Mouse (Mus musculus) embryo, embryonic 9.5 days (tissue): ENCODE measurements around the gene Nampt.

Experiments used
- DNase-seq: peaks from one replicate; pipeline ENCODE4 v3.0.0-alpha.2; 2017; ENCODE audit errors: extremely low spot score

Gene Nampt

DNA sequence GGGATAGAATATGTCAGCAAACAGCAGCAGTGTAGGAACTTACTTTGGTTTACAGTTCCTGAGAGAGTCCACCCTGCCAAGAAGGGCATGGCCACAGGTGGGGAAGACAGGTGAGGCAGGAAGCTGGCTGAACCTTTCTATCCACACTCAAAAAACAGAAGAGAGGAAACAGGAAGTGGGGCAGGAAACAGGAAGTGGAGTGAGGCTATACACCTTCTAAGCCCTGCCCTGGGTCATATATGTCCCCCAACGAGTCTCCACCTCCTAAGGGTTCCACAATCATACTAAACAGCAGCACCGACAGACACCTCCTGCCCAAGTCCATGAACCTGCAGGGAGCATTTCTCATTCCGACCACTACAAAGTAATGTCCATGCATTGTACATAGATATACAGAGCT is 81.7 kb downstream of the Nampt start:
- no peak for DNase-seq
